Mouse (Mus musculus): ENCODE measurements around the gene Samd4b. TPM values are rescaled to one million over a fixed set of nuclear protein-coding genes. Genes with fewer than 3 reads are reported as not detected.

The Samd4b gene
- polyA plus RNA-seq, 1 experiment from 2014 or later = 30.5 TPM

DNA sequence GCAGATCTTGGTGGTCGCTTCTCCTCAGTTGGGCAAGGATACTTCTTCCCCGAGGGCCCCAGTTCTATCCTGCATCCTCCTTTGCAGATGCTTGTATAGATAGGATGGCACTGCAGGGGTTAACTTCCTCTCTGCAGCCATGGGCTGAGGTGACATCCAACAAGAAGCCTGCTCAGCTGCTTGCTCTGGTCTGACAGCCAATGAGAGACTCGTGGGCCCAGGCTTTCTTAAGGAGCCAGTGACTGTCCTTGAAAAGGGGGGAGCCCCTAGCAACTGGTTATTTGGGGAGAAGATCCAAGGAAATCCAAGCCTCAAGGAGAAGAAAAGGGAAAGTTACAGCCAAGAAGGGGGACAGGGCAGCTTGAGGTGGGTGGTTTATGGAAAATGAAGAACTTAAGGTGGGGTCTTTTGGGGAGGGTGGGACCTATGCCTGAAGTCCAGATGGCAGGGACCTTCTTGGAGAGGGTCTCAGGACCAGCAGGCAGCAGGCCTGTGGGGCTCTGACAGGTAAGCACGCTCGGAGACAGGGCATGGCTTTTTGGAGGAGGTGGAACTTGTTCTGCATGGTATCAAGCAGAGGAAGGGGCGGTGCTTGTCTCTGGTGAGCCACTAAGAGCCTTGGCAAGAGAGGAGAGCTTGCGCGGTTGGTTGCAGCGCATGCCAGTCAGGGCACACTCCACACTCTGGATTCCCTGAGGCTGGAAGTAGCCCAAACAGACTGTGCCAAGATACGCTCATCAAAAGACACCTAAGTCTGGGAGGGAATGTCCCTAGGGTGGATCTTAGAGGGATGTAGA, 133.3 kb downstream of the Samd4b start:
- Histone ChIP-seq H3K27ac (no peak overlapping the region), H3K9ac (replicated peaks) (no peak overlapping the region), H3K9me3 (no peaks in the 10 kb centered on the region), H3K36me3 (peaks cover 42% of the 10 kb centered on the region), H3K4me2 (no peak overlapping the region), H3K27me3 (peaks cover 15% of the 10 kb centered on the region), H3K4me1 (replicated peaks) (peaks cover 13% of the 10 kb centered on the region), H3K4me3 (replicated peaks) (no peak overlapping the region)
- no peak for ATAC-seq (ENCODE audit: insufficient number of reproducible peaks, insufficient read depth, low FRiP score, low TSS enrichment, low read depth)
- WGBS = 59% methylated on average over 10 of the region's 10 CpGs

DNA sequence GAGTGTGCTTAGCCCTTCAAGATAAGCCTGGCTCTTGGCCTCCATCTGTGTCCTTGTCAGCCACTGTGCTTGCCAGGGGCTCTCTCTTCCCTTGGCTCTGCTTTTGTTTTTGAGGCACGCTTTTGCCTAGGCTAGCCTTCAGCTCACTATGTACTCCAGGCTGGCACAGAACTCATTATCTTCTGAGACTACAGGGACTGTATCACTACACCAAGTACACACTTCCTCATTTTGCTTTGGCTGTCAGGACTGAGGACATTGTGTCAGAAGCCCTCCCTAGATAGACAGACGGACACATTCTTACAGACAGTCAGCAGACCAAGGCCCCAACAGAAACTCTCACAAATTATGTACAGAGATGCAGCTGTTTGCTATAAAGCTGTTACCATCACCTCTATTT, 135.2 kb downstream of the Samd4b start:
- Histone ChIP-seq H3K27ac (no peak overlapping the region), H3K4me2 (no peak overlapping the region), H3K4me3 (replicated peaks) (no peak overlapping the region), H3K36me3 (peaks cover 61% of the 10 kb centered on the region), H3K27me3 (peaks cover 15% of the 10 kb centered on the region), H3K9me3 (no peaks in the 10 kb centered on the region; the same call in 1 of the 2 replicates), H3K4me1 (replicated peaks) (peaks cover 13% of the 10 kb centered on the region), H3K9ac (replicated peaks) (no peak overlapping the region)
- WGBS = 92% methylated on average over 2 of the region's 2 CpGs
- ATAC-seq (ENCODE audit: insufficient number of reproducible peaks, insufficient read depth, low FRiP score, low TSS enrichment, low read depth) = no peak

GRCm38 (mm10) chr7:28460361-28460760, 137.6 kb downstream of the Samd4b start:
- no peak overlapping the region for H3K4me2 ChIP-seq
- no peak for ATAC-seq (ENCODE audit: insufficient number of reproducible peaks, insufficient read depth, low FRiP score, low TSS enrichment, low read depth)
- H3K27ac ChIP-seq = no peak overlapping the region
- H3K36me3 ChIP-seq = peaks cover 83% of the 10 kb centered on the region
- no peaks in the 10 kb centered on the region for H3K27me3 ChIP-seq
- H3K9me3 ChIP-seq = no peaks in the 10 kb centered on the region; the same call in none of the 2 replicates
- no peak overlapping the region for H3K4me3 ChIP-seq (replicated peaks)
- H3K9ac ChIP-seq (replicated peaks) = no peak overlapping the region
- 96% methylated on average over 4 of the region's 5 CpGs for WGBS
- H3K4me1 ChIP-seq (replicated peaks) = no peaks in the 10 kb centered on the region

GRCm38 (mm10) chr7:28452361-28453005, 145.5 kb downstream of the Samd4b start:
- Histone ChIP-seq H3K27ac (peak overlapping the region; percentile 78), H3K4me2 (peak overlapping the region; percentile 95), H3K9me3 (no peaks in the 10 kb centered on the region; the same call in 1 of the 2 replicates), H3K36me3 (peaks cover 32% of the 10 kb centered on the region), H3K4me3 (replicated peaks) (peak overlapping the region; percentile 90), H3K27me3 (no peaks in the 10 kb centered on the region), H3K9ac (replicated peaks) (peak overlapping the region; percentile 92), H3K4me1 (replicated peaks) (peaks cover 15% of the 10 kb centered on the region)
- ATAC-seq (ENCODE audit: insufficient number of reproducible peaks, insufficient read depth, low FRiP score, low TSS enrichment, low read depth) = peak; percentile 37; the same call in 1 of the 2 replicates
- under 1% methylated on average over 24 of the region's 24 CpGs for WGBS

GRCm38 (mm10) chr7:28451531-28452360, 146.2 kb downstream of the Samd4b start, which contains the start of gene Lrfn1:
Gene Lrfn1, plus strand, starts transcription at chr7:28451980.
- no peaks in the 10 kb centered on the region; the same call in 1 of the 2 replicates for H3K9me3 ChIP-seq
- peak within 1 kb of the TSS; percentile 90 for H3K4me3 ChIP-seq (replicated peaks)
- ATAC-seq (ENCODE audit: insufficient number of reproducible peaks, insufficient read depth, low FRiP score, low TSS enrichment, low read depth) = peak; percentile 74
- H3K4me2 ChIP-seq = peak within 1 kb of the TSS; percentile 95
- H3K27ac ChIP-seq = peak within 1 kb of the TSS; percentile 78
- H3K9ac ChIP-seq (replicated peaks) = peak within 1 kb of the TSS; percentile 92
- H3K36me3 ChIP-seq = peaks cover 25% of the 10 kb centered on the region
- WGBS = under 1% methylated on average over 59 of the region's 97 CpGs
- no peaks in the 10 kb centered on the region for H3K27me3 ChIP-seq
- H3K4me1 ChIP-seq (replicated peaks) = peaks cover 21% of the 10 kb centered on the region

- WGBS = 58% methylated on average over 13 of the region's 13 CpGs
- peaks cover 17% of the 10 kb centered on the region for H3K4me1 ChIP-seq (replicated peaks)
- H3K9me3 ChIP-seq = no peaks in the 10 kb centered on the region
- no peak overlapping the region for H3K27ac ChIP-seq
- no peak for ATAC-seq (ENCODE audit: insufficient number of reproducible peaks, insufficient read depth, low FRiP score, low TSS enrichment, low read depth)
- H3K4me2 ChIP-seq = no peak overlapping the region
- no peak overlapping the region for H3K9ac ChIP-seq (replicated peaks)
- H3K36me3 ChIP-seq = no peaks in the 10 kb centered on the region
- no peak overlapping the region for H3K4me3 ChIP-seq (replicated peaks)
- peaks cover 6% of the 10 kb centered on the region for H3K27me3 ChIP-seq
These were observed 149.8 kb downstream of the Samd4b start for GRCm38 (mm10) chr7:28447865-28448820.

GRCm38 (mm10) chr7:28447101-28447830, 150.7 kb downstream of the Samd4b start:
- no peak overlapping the region for H3K27ac ChIP-seq
- no peak for ATAC-seq (ENCODE audit: insufficient number of reproducible peaks, insufficient read depth, low FRiP score, low TSS enrichment, low read depth)
- no peaks in the 10 kb centered on the region for H3K9me3 ChIP-seq
- H3K4me2 ChIP-seq = no peak overlapping the region
- H3K27me3 ChIP-seq = peaks cover 6% of the 10 kb centered on the region
- H3K36me3 ChIP-seq = no peaks in the 10 kb centered on the region
- H3K4me3 ChIP-seq (replicated peaks) = no peak overlapping the region
- H3K4me1 ChIP-seq (replicated peaks) = peaks cover 13% of the 10 kb centered on the region
- WGBS = 15% methylated on average over 12 of the region's 12 CpGs
- no peak overlapping the region for H3K9ac ChIP-seq (replicated peaks)

GRCm38 (mm10) chr7:28446446-28446845, 151.5 kb downstream of the Samd4b start:
- ATAC-seq (ENCODE audit: insufficient number of reproducible peaks, insufficient read depth, low FRiP score, low TSS enrichment, low read depth) = no peak
- no peaks in the 10 kb centered on the region for H3K9me3 ChIP-seq
- H3K36me3 ChIP-seq = no peaks in the 10 kb centered on the region
- peaks cover 6% of the 10 kb centered on the region for H3K27me3 ChIP-seq
- H3K4me2 ChIP-seq = no peak overlapping the region
- WGBS = 7% methylated on average over 12 of the region's 12 CpGs
- H3K27ac ChIP-seq = no peak overlapping the region
- no peak overlapping the region for H3K9ac ChIP-seq (replicated peaks)
- H3K4me3 ChIP-seq (replicated peaks) = no peak overlapping the region
- H3K4me1 ChIP-seq (replicated peaks) = peaks cover 13% of the 10 kb centered on the region

GRCm38 (mm10) chr7:28444344-28444974, 153.5 kb downstream of the Samd4b start:
- no peak overlapping the region for H3K9ac ChIP-seq (replicated peaks)
- no peak overlapping the region for H3K4me3 ChIP-seq (replicated peaks)
- ATAC-seq (ENCODE audit: insufficient number of reproducible peaks, insufficient read depth, low FRiP score, low TSS enrichment, low read depth) = no peak
- H3K27ac ChIP-seq = no peak overlapping the region
- peaks cover 6% of the 10 kb centered on the region for H3K27me3 ChIP-seq
- no peaks in the 10 kb centered on the region for H3K9me3 ChIP-seq
- H3K36me3 ChIP-seq = no peaks in the 10 kb centered on the region
- WGBS = 87% methylated on average over 13 of the region's 13 CpGs
- H3K4me1 ChIP-seq (replicated peaks) = peaks cover 13% of the 10 kb centered on the region
- no peak overlapping the region for H3K4me2 ChIP-seq

All from limb, embryonic 12.5 days (tissue).